Mouse (Mus musculus) heart, postnatal 10 days (tissue): ENCODE measurements at regions not wholly inside any gene's neighbourhood (a gene's known extent, or its start where the extent isn't known, plus 50 kb on each side); places are given as distances from the start of the nearest gene placed in this dataset.
"Not testable (repeated sequence)": the region's sequence is repeated elsewhere in the genome, so short reads cannot be mapped to it uniquely, and the experiment has no call there.

Experiments
- DNase-seq, 2 experiments: peaks; one replicate each; pipeline ENCODE4 v3.0.0; 2021
- intact Hi-C: fragments of 180-260 bp; cut with DNase I; formaldehyde crosslinking; loops from one replicate; pipeline ENCODE4 v1.15.1; 2025

- DNase-seq = no peak
- intact Hi-C loops = no loop called here
These were observed 182.7 kb downstream of the Bmp2 start for GRCm38 (mm10) chr2:133734469-133735225.

DNA sequence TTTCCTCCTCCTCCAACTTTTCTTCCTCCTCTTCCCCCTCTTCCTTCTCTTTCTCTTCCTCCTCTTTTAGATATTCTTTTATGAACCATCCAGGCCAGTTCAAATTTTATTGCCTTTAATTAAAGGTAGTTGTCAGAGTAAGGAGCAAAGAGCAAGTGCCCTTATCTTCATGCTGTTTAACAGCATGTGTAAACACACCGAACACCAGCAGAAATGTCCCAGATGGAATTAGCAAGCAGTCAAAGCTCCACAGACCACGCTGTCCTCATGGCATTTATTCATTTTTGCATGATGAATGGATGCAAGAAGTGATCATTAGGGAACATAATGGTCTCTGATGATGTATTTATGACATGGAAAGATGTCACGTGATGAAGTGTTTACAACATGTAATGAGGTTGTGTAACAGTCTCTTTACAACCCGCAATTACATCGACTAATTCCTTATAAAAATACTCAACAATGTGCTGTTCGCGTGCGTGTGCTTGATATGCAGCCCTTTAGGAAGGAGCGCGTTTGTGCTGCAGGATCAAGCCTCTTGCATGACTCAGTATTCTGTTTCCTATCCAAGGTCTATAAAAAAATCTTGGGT, 187.0 kb downstream of the Bmp2 start:
- no peak for DNase-seq
- intact Hi-C loops = no loop called here

DNA sequence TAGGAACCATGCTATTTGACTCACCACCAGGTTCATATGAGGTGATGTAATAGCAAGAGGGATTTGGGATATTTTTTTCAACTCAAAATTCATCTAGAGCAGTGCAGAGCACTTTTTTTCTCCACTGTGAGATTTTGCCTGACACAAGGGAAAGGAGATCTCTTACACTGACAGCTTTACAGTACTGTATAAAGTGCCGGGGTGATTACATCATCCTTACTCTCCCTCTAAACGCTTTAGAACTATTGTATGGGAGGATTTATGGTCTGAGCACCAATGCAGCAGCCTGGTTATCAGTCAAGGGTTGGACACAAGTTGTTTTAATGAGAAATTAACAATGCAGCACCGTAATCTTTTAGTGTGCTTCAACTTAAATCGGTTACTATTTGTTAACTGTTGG, 196.5 kb downstream of the Bmp2 start:
- DNase-seq = no peak
- intact Hi-C loops = no loop called here

- intact Hi-C loops = no loop called here
- DNase-seq = no peak
These were observed 198.1 kb downstream of the Bmp2 start for GRCm38 (mm10) chr2:133749846-133750637.

GRCm38 (mm10) chr2:133754088-133754487, 202.1 kb downstream of the Bmp2 start:
- intact Hi-C loops = no loop called here
- DNase-seq = no peak

DNA sequence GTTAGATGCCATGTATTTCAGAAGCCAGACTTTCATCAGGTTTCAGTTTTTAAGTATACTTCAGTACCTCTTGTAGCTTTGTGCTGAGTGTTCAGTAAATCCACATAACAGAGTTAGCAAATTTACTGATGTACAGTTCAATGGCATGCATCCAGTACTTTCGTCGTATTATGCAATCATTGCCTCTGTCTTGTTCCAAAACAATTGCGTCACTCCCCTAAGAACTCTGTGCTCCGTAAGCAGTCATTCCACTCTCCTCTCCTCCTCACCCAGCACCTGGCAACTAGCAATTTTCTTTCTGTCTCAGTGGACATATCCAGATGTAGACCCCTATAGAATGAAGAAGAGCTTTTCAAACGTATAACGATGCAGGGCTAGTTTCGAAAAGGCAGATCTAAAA, 209.5 kb downstream of the Bmp2 start:
- intact Hi-C loops = no loop called here
- peak; percentile 10 to 11 for DNase-seq

DNA sequence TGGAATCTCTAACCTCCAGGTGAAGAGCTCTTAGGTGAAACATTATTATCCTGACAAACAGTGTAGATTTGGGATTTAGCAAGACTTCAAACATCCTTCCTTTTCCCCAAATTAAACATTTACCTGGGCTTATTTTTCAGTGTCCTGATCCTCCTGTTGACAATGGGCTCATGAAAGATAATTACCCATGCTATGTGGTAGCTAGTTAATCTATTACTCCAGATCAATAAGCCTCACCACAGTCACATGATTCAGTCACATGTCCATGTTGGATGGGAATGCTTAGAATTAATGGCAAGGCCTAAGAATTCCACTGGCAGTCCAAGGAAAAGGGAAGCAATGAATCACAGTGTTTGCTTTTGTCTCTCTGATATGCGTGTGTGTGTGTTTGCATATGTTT, 216.6 kb downstream of the Bmp2 start:
- intact Hi-C loops = no loop called here
- no peak for DNase-seq

- intact Hi-C loops = no loop called here
- no peak for DNase-seq
These were observed 231.8 kb downstream of the Bmp2 start for GRCm38 (mm10) chr2:133783588-133784342.

- intact Hi-C loops = loop anchor here (5.0 kb wide), 1 partner anchor 1541 kb away; no protein-coding TSS in a partner anchor
- DNase-seq = no peak
These were observed 239.1 kb downstream of the Bmp2 start for GRCm38 (mm10) chr2:133791031-133791430.

GRCm38 (mm10) chr2:133793293-133793692, 241.3 kb downstream of the Bmp2 start:
- intact Hi-C loops = loop anchor here (1.0 to 5.0 kb wide), 4 partner anchors 224 to 1539 kb away; no protein-coding TSS in a partner anchor
- peak; percentile 21 to 52 for DNase-seq

GRCm38 (mm10) chr2:133802666-133803065, 250.7 kb downstream of the Bmp2 start:
- DNase-seq = no peak

GRCm38 (mm10) chr2:133821418-133821817, 269.5 kb downstream of the Bmp2 start:
- no peak for DNase-seq
- intact Hi-C loops = no loop called here

More at GRCm38 (mm10) chr2:133802666-133803065, 250.7 kb downstream of the Bmp2 start:
- intact Hi-C loops = no loop called here

GRCm38 (mm10) chr2:133829406-133829805, 277.4 kb downstream of the Bmp2 start:
- no peak for DNase-seq
- intact Hi-C loops = no loop called here

DNA sequence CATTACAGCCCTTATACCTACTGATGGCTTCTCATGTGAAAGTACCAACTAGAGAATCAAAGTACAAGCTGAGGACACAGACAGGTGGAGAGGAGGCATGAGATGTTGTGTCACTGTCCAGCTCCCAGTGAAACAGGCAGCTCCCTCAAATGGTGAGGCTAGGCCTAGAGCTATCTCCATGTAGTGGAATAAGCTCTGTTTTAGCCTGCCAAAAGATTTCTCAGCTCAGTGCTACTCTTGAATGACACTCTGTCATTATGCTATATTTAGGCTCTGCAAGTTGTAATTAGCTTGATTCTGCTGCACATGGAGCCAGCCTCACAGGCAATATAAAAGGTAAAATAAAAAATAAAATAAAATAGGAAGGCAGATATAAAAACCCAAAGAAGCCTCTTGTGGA, 298.5 kb downstream of the Bmp2 start:
- DNase-seq = peak in 1 of 2 experiments; percentile 9
- intact Hi-C loops = no loop called here

- not testable (repeated sequence) for DNase-seq
These were observed 323.0 kb downstream of the Bmp2 start for GRCm38 (mm10) chr2:133874982-133875381.

GRCm38 (mm10) chr2:133883682-133884081, 331.7 kb downstream of the Bmp2 start:
- no peak for DNase-seq
- intact Hi-C loops = no loop called here

More at GRCm38 (mm10) chr2:133874982-133875381, 323.0 kb downstream of the Bmp2 start:
- intact Hi-C loops = not testable (repeated sequence)

- peak in 1 of 2 experiments; percentile 2 for DNase-seq
- intact Hi-C loops = no loop called here
These were observed 354.3 kb downstream of the Bmp2 start for GRCm38 (mm10) chr2:133906269-133906668.
